Mouse (Mus musculus) bone marrow, adult 2 months (tissue): ENCODE measurements at regions not wholly inside any gene's neighbourhood (a gene's known extent, or its start where the extent isn't known, plus 50 kb on each side); places are given as distances from the start of the nearest gene placed in this dataset.

Experiments used
- CTCF ChIP-seq: fragments of 200-500 bp; IDR thresholded peaks from 2 replicates; pipeline ENCODE4 v1.5.1; 2011; ENCODE audit warnings: low read length, control low read depth; ENCODE audit not compliant: control insufficient read depth, insufficient read depth
- POLR2A ChIP-seq: fragments of 200-500 bp; IDR thresholded peaks from 2 replicates; pipeline ENCODE4 v1.6.1; 2011; ENCODE audit warnings: low read depth, mild to moderate bottlenecking, control low read depth, low read length, borderline replicate concordance; ENCODE audit not compliant: control insufficient read depth

- no peak for TF ChIP-seq CTCF
- no peak for TF ChIP-seq POLR2A
Observed at GRCm38 (mm10) chr4:84224556-84224955, 450.5 kb downstream of the Bnc2 start.
